Mouse (Mus musculus) kidney, embryonic 16.5 days (tissue): ENCODE data around the gene Creld2. TPM values are rescaled to one million over a fixed set of nuclear protein-coding genes. Genes with fewer than 3 reads are reported as not detected.

Experiments used
- ATAC-seq: fragments of 200-750 bp; cut with Nextera tagmentation; 2 replicates; pipeline ENCODE4 v1.8.0; 2017; ENCODE audit warnings: moderate TSS enrichment; ENCODE audit not compliant: low FRiP score, low TSS enrichment
- H3K27ac ChIP-seq: fragments of 300-500 bp; sonication (generic); 2 replicates; pipeline ENCODE4 v1.5.1; 2014; ENCODE audit warnings: low read length
- H3K27me3 ChIP-seq: fragments of 300-500 bp; sonication (generic); 2 replicates; pipeline ENCODE4 v1.6.1; 2014; ENCODE audit warnings: low read length, control low read depth, mixed read lengths; ENCODE audit not compliant: insufficient read depth
- H3K36me3 ChIP-seq: fragments of 300-500 bp; sonication (generic); 2 replicates; pipeline ENCODE4 v1.6.1; 2014; ENCODE audit warnings: low read length, control low read depth, mixed read lengths; ENCODE audit not compliant: insufficient read depth
- H3K4me1 ChIP-seq: fragments of 300-500 bp; sonication (generic); 2 replicates; pipeline ENCODE4 v1.6.1; 2014; ENCODE audit warnings: low read length, control low read depth, mixed read lengths; ENCODE audit not compliant: insufficient read depth
- H3K4me2 ChIP-seq: fragments of 300-500 bp; sonication (generic); replicated peaks from 2 replicates; pipeline ENCODE4 v1.6.1; 2014; ENCODE audit warnings: low read depth, low read length
- H3K4me3 ChIP-seq: fragments of 300-500 bp; sonication (generic); 2 replicates; pipeline ENCODE4 v1.5.1; 2014; ENCODE audit warnings: mild to moderate bottlenecking, low read length
- H3K9ac ChIP-seq: fragments of 300-500 bp; sonication (generic); replicated peaks from 2 replicates; pipeline ENCODE4 v1.6.1; 2014; ENCODE audit warnings: low read length
- H3K9me3 ChIP-seq: fragments of 300-500 bp; sonication (generic); 2 replicates; pipeline ENCODE4 v1.6.1; 2016; ENCODE audit warnings: low read length, control low read depth
- WGBS: fragments of 180-500 bp; shearing (Covaris S2); extraction: QIAGEN DNeasy Blood & Tissue Kit; methylation state at CpG from one replicate; pipeline ENCODE4 v1.1.7; 2014; 5-methylcytosine and 5-hydroxymethylcytosine counted together
- polyA plus RNA-seq: library from polyadenylated mRNA; unstranded; fragments of >200 nt; fragmentation: Nextera tagmentation; extraction: Ambion mirVana; gene quantifications from 2 replicates; pipeline ENCODE4 v1.2.1, GENCODE M21; 2015

Gene Creld2
- polyA plus RNA-seq, 1 experiment from 2014 or later, result 133 TPM

- ATAC-seq, result no peak
- Histone ChIP-seq H3K27ac (peak overlapping the region; percentile 97), H3K4me2 (peak overlapping the region; percentile 90), H3K4me3 (peak overlapping the region; percentile 96), H3K36me3 (peaks cover 25% of the 10 kb centered on the region), H3K9me3 (no peaks in the 10 kb centered on the region), H3K4me1 (peaks cover 53% of the 10 kb centered on the region), H3K27me3 (no peaks in the 10 kb centered on the region), H3K9ac (peak overlapping the region; percentile 97; the same call in 1 of the 2 replicates)
- 55% methylated on average over 14 of the region's 14 CpGs for WGBS
These were observed 45.6 kb downstream of the Creld2 start for GRCm38 (mm10) chr15:88865061-88865460.

GRCm38 (mm10) chr15:88865888-88866695 lies 46.6 kb downstream of the Creld2 start:
- Histone ChIP-seq H3K4me3 (no peak overlapping the region), H3K4me1 (peaks cover 53% of the 10 kb centered on the region), H3K27ac (peak overlapping the region; percentile 86; the same call in 1 of the 2 replicates), H3K9me3 (no peaks in the 10 kb centered on the region), H3K27me3 (no peaks in the 10 kb centered on the region), H3K9ac (peak overlapping the region; percentile 20; the same call in 1 of the 2 replicates), H3K4me2 (peak overlapping the region; percentile 90; the same call in 1 of the 2 replicates), H3K36me3 (peaks cover 25% of the 10 kb centered on the region)
- WGBS, result 63% methylated on average over 4 of the region's 4 CpGs
- no peak for ATAC-seq

- no peak overlapping the region for H3K4me2 ChIP-seq
- 48% methylated on average over 7 of the region's 7 CpGs for WGBS
- peaks cover 25% of the 10 kb centered on the region for H3K36me3 ChIP-seq
These were observed 47.5 kb downstream of the Creld2 start for GRCm38 (mm10) chr15:88866934-88867356.

GRCm38 (mm10) chr15:88867368-88868023 lies 48.0 kb downstream of the Creld2 start:
- H3K9me3 ChIP-seq, result no peaks in the 10 kb centered on the region
- H3K36me3 ChIP-seq, result peaks cover 25% of the 10 kb centered on the region
- peaks cover 49% of the 10 kb centered on the region for H3K4me1 ChIP-seq
- H3K9ac ChIP-seq, result peak overlapping the region; percentile 35; the same call in 1 of the 2 replicates
- no peaks in the 10 kb centered on the region for H3K27me3 ChIP-seq
- no peak overlapping the region for H3K4me3 ChIP-seq
- H3K27ac ChIP-seq, result peak overlapping the region; percentile 86
- no peak overlapping the region; the same call in 1 of the 2 replicates for H3K4me2 ChIP-seq
- 23% methylated on average over 5 of the region's 5 CpGs for WGBS
- no peak for ATAC-seq

More at GRCm38 (mm10) chr15:88866934-88867356, 47.5 kb downstream of the Creld2 start:
- Histone ChIP-seq H3K9me3 (no peaks in the 10 kb centered on the region), H3K9ac (peak overlapping the region; percentile 35; the same call in 1 of the 2 replicates), H3K27ac (peak overlapping the region; percentile 86), H3K27me3 (no peaks in the 10 kb centered on the region), H3K4me1 (peaks cover 49% of the 10 kb centered on the region), H3K4me3 (no peak overlapping the region)
- no peak for ATAC-seq

GRCm38 (mm10) chr15:88868024-88868742 lies 48.7 kb downstream of the Creld2 start:
- Histone ChIP-seq H3K9ac (no peak overlapping the region), H3K27me3 (no peaks in the 10 kb centered on the region), H3K27ac (peak overlapping the region; percentile 86), H3K4me2 (no peak overlapping the region; the same call in 1 of the 2 replicates), H3K36me3 (peaks cover 25% of the 10 kb centered on the region), H3K9me3 (no peaks in the 10 kb centered on the region), H3K4me3 (no peak overlapping the region), H3K4me1 (peaks cover 46% of the 10 kb centered on the region)
- 73% methylated on average over 6 of the region's 6 CpGs for WGBS
- no peak for ATAC-seq

- Histone ChIP-seq H3K36me3 (peaks cover 9% of the 10 kb centered on the region; the same call in 1 of the 2 replicates), H3K9ac (no peak overlapping the region), H3K4me3 (no peak overlapping the region), H3K27ac (no peak overlapping the region), H3K4me1 (peaks cover 29% of the 10 kb centered on the region), H3K4me2 (no peak overlapping the region), H3K9me3 (no peaks in the 10 kb centered on the region), H3K27me3 (no peaks in the 10 kb centered on the region)
- 68% methylated on average over 5 of the region's 5 CpGs for WGBS
- ATAC-seq, result no peak
These were observed 51.2 kb downstream of the Creld2 start for GRCm38 (mm10) chr15:88870418-88871185.

GRCm38 (mm10) chr15:88874061-88874460 lies 54.6 kb downstream of the Creld2 start:
- WGBS, result 90% methylated on average over 3 of the region's 3 CpGs
- no peaks in the 10 kb centered on the region for H3K9me3 ChIP-seq
- H3K4me1 ChIP-seq, result peaks cover 9% of the 10 kb centered on the region
- H3K4me2 ChIP-seq, result no peak overlapping the region
- H3K4me3 ChIP-seq, result no peak overlapping the region
- H3K36me3 ChIP-seq, result no peaks in the 10 kb centered on the region
- no peak overlapping the region for H3K9ac ChIP-seq
- H3K27ac ChIP-seq, result no peak overlapping the region
- no peak for ATAC-seq
- H3K27me3 ChIP-seq, result no peaks in the 10 kb centered on the region

GRCm38 (mm10) chr15:88874477-88874876 lies 55.0 kb downstream of the Creld2 start:
- H3K4me1 ChIP-seq, result peaks cover 9% of the 10 kb centered on the region
- H3K36me3 ChIP-seq, result no peaks in the 10 kb centered on the region
- H3K4me2 ChIP-seq, result no peak overlapping the region
- no peaks in the 10 kb centered on the region for H3K27me3 ChIP-seq
- no peak for ATAC-seq
- H3K4me3 ChIP-seq, result no peak overlapping the region
- no peak overlapping the region for H3K9ac ChIP-seq
- H3K27ac ChIP-seq, result no peak overlapping the region
- no peaks in the 10 kb centered on the region for H3K9me3 ChIP-seq
- WGBS, result 81% methylated on average over 6 of the region's 6 CpGs

GRCm38 (mm10) chr15:88875625-88876081 lies 56.2 kb downstream of the Creld2 start:
- Histone ChIP-seq H3K9me3 (no peaks in the 10 kb centered on the region; the same call in 1 of the 2 replicates), H3K27me3 (no peaks in the 10 kb centered on the region), H3K36me3 (no peaks in the 10 kb centered on the region), H3K27ac (no peak overlapping the region), H3K4me2 (peak overlapping the region; percentile 43; the same call in 1 of the 2 replicates), H3K4me3 (no peak overlapping the region), H3K9ac (peak overlapping the region; percentile 40; the same call in 1 of the 2 replicates), H3K4me1 (peaks cover 9% of the 10 kb centered on the region)
- WGBS, result 20% methylated on average over 10 of the region's 10 CpGs
- ATAC-seq, result peak; percentile 88
